In the genomic region with DNA sequence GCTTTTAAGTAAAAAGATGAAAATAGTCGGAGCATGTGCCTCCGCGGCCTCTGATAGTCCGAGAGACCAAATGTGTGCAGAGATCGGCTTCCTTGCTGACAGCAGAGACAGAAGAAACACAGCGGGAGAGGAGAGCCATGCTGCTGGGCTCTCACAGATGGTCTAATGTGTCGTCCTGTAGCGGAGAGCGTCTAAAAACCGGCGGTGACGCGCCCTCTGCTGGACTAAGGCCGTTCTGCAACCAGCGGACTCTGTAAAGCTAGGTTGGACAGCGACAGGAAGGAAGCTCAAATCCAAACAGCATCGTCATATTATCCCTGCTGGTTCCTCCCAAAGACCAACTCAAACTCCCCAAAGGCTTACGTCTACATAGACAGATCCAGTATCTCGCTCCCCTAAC, we compare ENCODE assay signal across 8 mouse cellular contexts. TPM values are rescaled to one million over a fixed set of nuclear protein-coding genes. Genes with fewer than 3 reads are reported as not detected.
DNase-seq lines count a peak whose midpoint lies in the region; ATAC-seq and TF ChIP-seq lines count a peak whose summit lies in the region.

No protein-coding gene starts in this region.

- peak; percentile 87 for DNase-seq in A20 (ENCODE audit: low read depth, low spot score)
- DNase-seq in brain, adult 2 months (ENCODE audit: low read depth, low spot score) = peak; percentile 97
- peak; percentile 95 for DNase-seq in kidney, postnatal 0 days (ENCODE audit: low spot score)
- DNase-seq in liver, embryonic 11.5 days (ENCODE audit: low spot score) = peak; percentile 80
- peak; percentile 89 for DNase-seq in naive thymus-derived CD4-positive, alpha-beta T cell, adult 2 months (ENCODE audit: low read depth)
- DNase-seq in splenic B cell, adult 2 months (ENCODE audit: low read depth, low spot score) = peak; percentile 86

- H3K27ac ChIP-seq in heart, embryonic 13.5 days (replicated peaks) = no peak overlapping the region
- H3K27ac ChIP-seq in kidney, postnatal 0 days = no peak overlapping the region
- no peak overlapping the region for H3K27ac ChIP-seq in liver, embryonic 11.5 days (ENCODE audit: low read depth, low read length)

- H3K9me3 ChIP-seq in heart, embryonic 13.5 days = no peaks in the 10 kb centered on the region
- H3K9me3 ChIP-seq in kidney, postnatal 0 days (replicated peaks; ENCODE audit: low read length) = no peaks in the 10 kb centered on the region
- H3K9me3 ChIP-seq in liver, embryonic 11.5 days (ENCODE audit: control insufficient read depth, low read length) = no peaks in the 10 kb centered on the region

- 0 out of 2 replicates have a peak, but pooled peaks have one; percentile 54 for ATAC-seq in erythroid progenitor cell, adult 5-6 weeks (replicated peaks; ENCODE audit: low FRiP score, poor library complexity, severe bottlenecking)
- ATAC-seq in heart, embryonic 13.5 days (ENCODE audit: extremely low read depth, insufficient number of reproducible peaks, low FRiP score, low TSS enrichment) = no peak
- ATAC-seq in kidney, postnatal 0 days (replicated peaks; ENCODE audit: low FRiP score, low read depth) = peak; percentile 40; the same call in 1 of the 2 replicates
- ATAC-seq in liver, embryonic 11.5 days (replicated peaks; ENCODE audit: low FRiP score) = no peak

- peak overlapping the region; percentile 65 for H3K4me2 ChIP-seq in heart, embryonic 13.5 days
- peak overlapping the region; percentile 58 for H3K4me2 ChIP-seq in kidney, postnatal 0 days (ENCODE audit: low read length)
- H3K4me2 ChIP-seq in liver, embryonic 11.5 days = peak overlapping the region; percentile 59

- H3K9ac ChIP-seq in heart, embryonic 13.5 days = peak overlapping the region; percentile 28; the same call in 1 of the 2 replicates
- no peak overlapping the region for H3K9ac ChIP-seq in kidney, postnatal 0 days (ENCODE audit: low read depth, low read length)
- no peak overlapping the region for H3K9ac ChIP-seq in liver, embryonic 11.5 days (ENCODE audit: low read depth, low read length)

- H3K36me3 ChIP-seq in heart, embryonic 13.5 days = no peaks in the 10 kb centered on the region
- H3K36me3 ChIP-seq in kidney, postnatal 0 days (ENCODE audit: insufficient read depth, low read length) = no peaks in the 10 kb centered on the region
- H3K36me3 ChIP-seq in liver, embryonic 11.5 days (ENCODE audit: control insufficient read depth, insufficient read depth, low read length) = no peaks in the 10 kb centered on the region
- no peaks in the 10 kb centered on the region for H3K36me3 ChIP-seq in splenic B cell, adult 2 months (ENCODE audit: control insufficient read depth, insufficient read depth, low read length, poor library complexity, severe bottlenecking)

- peak; percentile 97 for TF ChIP-seq CTCF in kidney, postnatal 0 days (IDR thresholded peaks at IDR 0.05; ENCODE audit: low read depth)

- peaks cover 16% of the 10 kb centered on the region for H3K4me1 ChIP-seq in heart, embryonic 13.5 days
- H3K4me1 ChIP-seq in kidney, postnatal 0 days (replicated peaks; ENCODE audit: insufficient read depth, low read length) = no peaks in the 10 kb centered on the region; the same call in 1 of the 2 replicates
- H3K4me1 ChIP-seq in liver, embryonic 11.5 days (replicated peaks; ENCODE audit: control insufficient read depth, insufficient read depth, low read length) = no peaks in the 10 kb centered on the region

- under 1% methylated on average over 19 of the region's 19 CpGs for WGBS in heart, embryonic 13.5 days
- 0% methylated on average over 19 of the region's 19 CpGs for WGBS in kidney, postnatal 0 days
- WGBS in liver, embryonic 11.5 days = 1% methylated on average over 19 of the region's 19 CpGs

- peak overlapping the region; percentile 37 for H3K4me3 ChIP-seq in heart, embryonic 13.5 days
- peak overlapping the region; percentile 11; the same call in 1 of the 2 replicates for H3K4me3 ChIP-seq in kidney, postnatal 0 days (replicated peaks; ENCODE audit: low read depth, low read length)
- H3K4me3 ChIP-seq in liver, embryonic 11.5 days (ENCODE audit: low read depth, low read length) = no peak overlapping the region

- peaks cover 25% of the 10 kb centered on the region for H3K27me3 ChIP-seq in heart, embryonic 13.5 days (replicated peaks)
- H3K27me3 ChIP-seq in kidney, postnatal 0 days (ENCODE audit: insufficient read depth, low read length) = no peaks in the 10 kb centered on the region
- H3K27me3 ChIP-seq in liver, embryonic 11.5 days (replicated peaks; ENCODE audit: control insufficient read depth, insufficient read depth, low read length) = peaks cover 10% of the 10 kb centered on the region
- H3K27me3 ChIP-seq in splenic B cell, adult 2 months (ENCODE audit: control insufficient read depth, insufficient read depth, low read length, poor library complexity, severe bottlenecking) = no peaks in the 10 kb centered on the region

RNA-seq across cellular contexts. Expression of a gene that starts 23.8 kb away (rescaled TPM):
- total RNA-seq in erythroid progenitor cell, adult 5-6 weeks (2015; ENCODE audit: low replicate concordance) = 4.0 and 10.9 TPM in 2 replicates
- 7.0 and 7.7 TPM in 2 replicates for total RNA-seq in erythroid progenitor cell, adult 5-6 weeks (2017; ENCODE audit: low replicate concordance)
- 21.1 and 22.8 TPM in 2 replicates for polyA plus RNA-seq in heart, embryonic 13.5 days (2015; fragmentation: Nextera tagmentation; extraction: Ambion mirVana)
- polyA plus RNA-seq in kidney, postnatal 0 days (2015; fragmentation: Nextera tagmentation; extraction: Ambion mirVana) = 27.7 and 30.7 TPM in 2 replicates
- polyA plus RNA-seq in liver, embryonic 11.5 days (2014; fragmentation: Nextera tagmentation; extraction: Ambion mirVana) = 11.6 and 12.9 TPM in 2 replicates

RNA-seq across cellular contexts. Expression of a gene that starts 26.3 kb away (rescaled TPM):
- total RNA-seq in erythroid progenitor cell, adult 5-6 weeks (2015; ENCODE audit: low replicate concordance) = not detected in 2 replicates
- total RNA-seq in erythroid progenitor cell, adult 5-6 weeks (2017; ENCODE audit: low replicate concordance) = not detected in 2 replicates
- 0.20 and 0.28 TPM in 2 replicates for polyA plus RNA-seq in heart, embryonic 13.5 days (2015; fragmentation: Nextera tagmentation; extraction: Ambion mirVana)
- 0.16 TPM in 1 of 2 replicates, not detected in the other for polyA plus RNA-seq in kidney, postnatal 0 days (2015; fragmentation: Nextera tagmentation; extraction: Ambion mirVana)
- polyA plus RNA-seq in liver, embryonic 11.5 days (2014; fragmentation: Nextera tagmentation; extraction: Ambion mirVana) = 0.37 TPM in 1 of 2 replicates, not detected in the other

RNA-seq across cellular contexts. Expression of a gene that starts 33.7 kb away (rescaled TPM):
- total RNA-seq in erythroid progenitor cell, adult 5-6 weeks (2015; ENCODE audit: low replicate concordance) = not detected in 2 replicates
- 0.13 TPM in 1 of 2 replicates, not detected in the other for total RNA-seq in erythroid progenitor cell, adult 5-6 weeks (2017; ENCODE audit: low replicate concordance)
- 0.09 and 0.13 TPM in 2 replicates for polyA plus RNA-seq in heart, embryonic 13.5 days (2015; fragmentation: Nextera tagmentation; extraction: Ambion mirVana)
- 1.3 TPM in 2 replicates for polyA plus RNA-seq in kidney, postnatal 0 days (2015; fragmentation: Nextera tagmentation; extraction: Ambion mirVana)
- polyA plus RNA-seq in liver, embryonic 11.5 days (2014; fragmentation: Nextera tagmentation; extraction: Ambion mirVana) = 0.07 TPM in 1 of 2 replicates, not detected in the other

Comparison
In these comparisons a context has a peak if more than half of its experiments do, and no peak if none do; other contexts are left out.
1. ATAC-seq: peak in erythroid progenitor cell, adult 5-6 weeks (single experiment) and kidney, postnatal 0 days (single experiment); none in heart, embryonic 13.5 days (single experiment) and liver, embryonic 11.5 days (single experiment).
2. Peak in every context shown above with its lines, with median percentiles within 50 percentile points of each other: DNase-seq and H3K4me2 ChIP-seq.